Mouse (Mus musculus) E14TG2a.4 (cell line): ENCODE measurements around the gene Pex13.

Experiments used
- CTCF ChIP-seq: conservative IDR thresholded peaks from 2 replicates; pipeline ENCODE4 v1.5.1; 2014; ENCODE audit warnings: low read length
- POU5F1 ChIP-seq: IDR thresholded peaks from 2 replicates; pipeline ENCODE4 v1.6.1; 2014; ENCODE audit warnings: low read length, borderline replicate concordance

DNA sequence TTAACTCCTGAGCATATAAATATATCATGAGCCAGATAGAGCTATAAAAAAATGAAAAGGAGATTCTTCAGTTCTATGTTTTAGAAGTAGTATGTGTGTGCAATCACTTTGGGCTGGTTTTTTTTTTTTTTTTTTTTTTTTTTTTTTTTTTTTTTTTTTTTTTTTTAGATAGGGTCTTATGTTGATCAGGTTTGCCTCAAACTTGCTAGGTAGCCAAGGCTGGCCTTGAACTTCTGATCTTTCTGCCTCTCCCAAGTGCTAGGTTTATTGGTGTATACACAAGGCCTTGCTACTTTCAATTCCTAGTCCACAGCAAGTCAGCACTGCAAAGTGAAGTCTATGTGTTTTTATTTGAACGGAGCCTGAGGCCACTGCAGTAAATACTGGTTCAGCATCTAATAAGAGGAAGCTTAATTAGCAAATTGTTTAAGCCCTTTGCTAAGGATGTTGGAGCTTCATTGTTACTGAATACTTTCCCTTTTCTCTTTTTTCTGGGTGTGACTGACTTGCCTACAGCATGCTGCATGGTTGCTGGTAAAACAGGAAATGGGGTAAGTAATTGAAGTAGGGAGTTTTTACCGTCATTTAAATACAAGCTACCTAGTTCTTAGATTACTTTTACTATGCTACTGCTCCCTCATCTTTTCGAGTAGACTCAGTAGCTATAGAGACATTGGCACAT, 33.8 kb upstream of the Pex13 start:
- TF ChIP-seq CTCF (no peak), POU5F1 (no peak)
